Comparison of ENCODE assay signal across 13 mouse cellular contexts in genomic region chr4:114601201-114602009, GRCm38 (mm10).
A peak's percentile ranks its signal among the peaks of the same experiment; 100 is the strongest.
DNase-seq lines count a peak whose midpoint lies in the region; ATAC-seq and TF ChIP-seq lines count a peak whose summit lies in the region.
"Had no signal": no experiment of that assay in that cellular context is flagged by ENCODE, and none has a peak within 500 bp of the region (broad histone marks: within the 10 kb centered on the region; RNA-seq: fewer than 3 reads in every experiment).

No protein-coding gene starts in this region.

- no peak overlapping the region for H3K4me2 ChIP-seq in forebrain, postnatal 0 days (ENCODE audit: low read depth)
- H3K4me2 ChIP-seq in forebrain, embryonic 11.5 days (ENCODE audit: low read depth, low read length, severe bottlenecking) = no peak overlapping the region
- H3K4me2 ChIP-seq in lung, postnatal 0 days (replicated peaks; ENCODE audit: low read depth, low read length) = no peak overlapping the region
- H3K4me2 ChIP-seq in embryonic facial prominence, embryonic 11.5 days (ENCODE audit: low read depth, low read length) = no peak overlapping the region
- H3K4me2 ChIP-seq: neural tube, embryonic 13.5 days had no signal

- no peak overlapping the region for H3K9ac ChIP-seq in forebrain, postnatal 0 days
- H3K9ac ChIP-seq in forebrain, embryonic 11.5 days (ENCODE audit: low read length) = no peak overlapping the region
- H3K9ac ChIP-seq in lung, postnatal 0 days (replicated peaks; ENCODE audit: low read depth) = no peak overlapping the region
- no peak overlapping the region for H3K9ac ChIP-seq in embryonic facial prominence, embryonic 11.5 days (replicated peaks; ENCODE audit: low read length)
- H3K9ac ChIP-seq: liver, embryonic 14.5 days; neural tube, embryonic 13.5 days had no signal

- ATAC-seq in forebrain, postnatal 0 days = 0 out of 2 replicates have a peak, but pooled peaks have one; percentile 32
- no peak for ATAC-seq in forebrain, embryonic 11.5 days (replicated peaks; ENCODE audit: low FRiP score)
- ATAC-seq in lung, postnatal 0 days = peak; percentile 86
- no peak for ATAC-seq in embryonic facial prominence, embryonic 11.5 days (replicated peaks; ENCODE audit: insufficient number of reproducible peaks, low FRiP score, low TSS enrichment, low read depth)

- no peaks in the 10 kb centered on the region for H3K27me3 ChIP-seq in forebrain, postnatal 0 days (ENCODE audit: insufficient read depth, low read length)
- no peaks in the 10 kb centered on the region for H3K27me3 ChIP-seq in forebrain, embryonic 11.5 days (ENCODE audit: control insufficient read depth, insufficient read depth, low read length)
- H3K27me3 ChIP-seq in lung, postnatal 0 days (replicated peaks; ENCODE audit: insufficient read depth, low read length) = no peaks in the 10 kb centered on the region
- no peaks in the 10 kb centered on the region for H3K27me3 ChIP-seq in embryonic facial prominence, embryonic 11.5 days (ENCODE audit: control insufficient read depth, insufficient read depth, low read length)
- H3K27me3 ChIP-seq: neural tube, embryonic 13.5 days had no signal

- no peak for TF ChIP-seq CTCF in forebrain, postnatal 0 days (IDR thresholded peaks at IDR 0.05; ENCODE audit: low read depth)
- TF ChIP-seq CTCF in lung, postnatal 0 days (IDR thresholded peaks at IDR 0.05) = no peak

- no peaks in the 10 kb centered on the region for H3K9me3 ChIP-seq in forebrain, postnatal 0 days (ENCODE audit: low read length)
- no peaks in the 10 kb centered on the region for H3K9me3 ChIP-seq in forebrain, embryonic 11.5 days (ENCODE audit: control insufficient read depth, low read length)
- H3K9me3 ChIP-seq in lung, postnatal 0 days (ENCODE audit: low read length) = no peaks in the 10 kb centered on the region
- H3K9me3 ChIP-seq in embryonic facial prominence, embryonic 11.5 days (replicated peaks; ENCODE audit: control insufficient read depth, low read length) = no peaks in the 10 kb centered on the region
- H3K9me3 ChIP-seq: megakaryocyte, embryonic 14.5 days; neural tube, embryonic 13.5 days had no signal

- H3K4me3 ChIP-seq in forebrain, postnatal 0 days (ENCODE audit: low read depth, low read length) = no peak overlapping the region
- H3K4me3 ChIP-seq in forebrain, embryonic 11.5 days (ENCODE audit: low read depth, low read length) = no peak overlapping the region
- H3K4me3 ChIP-seq in lung, postnatal 0 days (ENCODE audit: low read depth, low read length) = no peak overlapping the region
- H3K4me3 ChIP-seq in embryonic facial prominence, embryonic 11.5 days (ENCODE audit: low read depth, low read length) = no peak overlapping the region
- H3K4me3 ChIP-seq: megakaryocyte, embryonic 14.5 days; neural tube, embryonic 13.5 days had no signal

- DNase-seq in forebrain, postnatal 0 days = no peak
- DNase-seq in forebrain, embryonic 11.5 days (ENCODE audit: low spot score) = no peak
- DNase-seq in lung, postnatal 0 days (ENCODE audit: low spot score) = peak; percentile 54
- DNase-seq in lung, postnatal 10 days = no peak
- DNase-seq in embryonic facial prominence, embryonic 11.5 days (ENCODE audit: low spot score) = peak; percentile 15
- DNase-seq in thymus, postnatal 14 days = peak; percentile 46
- DNase-seq in testis, postnatal 10 days (ENCODE audit: low spot score) = no peak
- DNase-seq in left cerebral cortex, postnatal 4 days = no peak
- DNase-seq: cerebellum, postnatal 36 days; heart, postnatal 10 days had no signal

- peak; percentile 65; the same call in 1 of the 2 replicates for TF ChIP-seq EP300 in lung, postnatal 0 days (IDR thresholded peaks at IDR 0.05)

- H3K27ac ChIP-seq in forebrain, postnatal 0 days (ENCODE audit: low read depth, low read length) = no peak overlapping the region
- H3K27ac ChIP-seq in forebrain, embryonic 11.5 days (ENCODE audit: low read depth, low read length) = no peak overlapping the region
- H3K27ac ChIP-seq in lung, postnatal 0 days (ENCODE audit: low read length) = no peak overlapping the region
- H3K27ac ChIP-seq in embryonic facial prominence, embryonic 11.5 days (replicated peaks; ENCODE audit: low read depth, low read length) = no peak overlapping the region
- H3K27ac ChIP-seq: liver, embryonic 14.5 days; neural tube, embryonic 13.5 days had no signal

- no peaks in the 10 kb centered on the region for H3K4me1 ChIP-seq in forebrain, postnatal 0 days (ENCODE audit: insufficient read depth)
- H3K4me1 ChIP-seq in forebrain, embryonic 11.5 days (replicated peaks; ENCODE audit: control insufficient read depth, insufficient read depth, low read length) = 0 out of 2 replicates have a peak, but pooled peaks cover 4% of the 10 kb centered on the region
- H3K4me1 ChIP-seq in lung, postnatal 0 days (ENCODE audit: insufficient read depth, low read depth, low read length) = peaks cover 6% of the 10 kb centered on the region; the same call in 1 of the 2 replicates
- H3K4me1 ChIP-seq in embryonic facial prominence, embryonic 11.5 days (ENCODE audit: control insufficient read depth, insufficient read depth, low read length) = no peaks in the 10 kb centered on the region
- H3K4me1 ChIP-seq: megakaryocyte, embryonic 14.5 days had no signal

- intact Hi-C loops in left cerebral cortex, postnatal 4 days (cut with DNase I) = no loop called here

- WGBS in forebrain, postnatal 0 days = 44% methylated on average over 8 of the region's 8 CpGs
- 38% methylated on average over 8 of the region's 8 CpGs for WGBS in forebrain, embryonic 11.5 days
- 20% methylated on average over 8 of the region's 8 CpGs for WGBS in lung, postnatal 0 days
- WGBS in embryonic facial prominence, embryonic 11.5 days = 47% methylated on average over 8 of the region's 8 CpGs

- no peaks in the 10 kb centered on the region for H3K36me3 ChIP-seq in forebrain, postnatal 0 days (ENCODE audit: insufficient read depth)
- H3K36me3 ChIP-seq in forebrain, embryonic 11.5 days (ENCODE audit: control insufficient read depth, insufficient read depth, low read length) = no peaks in the 10 kb centered on the region
- no peaks in the 10 kb centered on the region for H3K36me3 ChIP-seq in lung, postnatal 0 days (ENCODE audit: insufficient read depth, low read length)
- no peaks in the 10 kb centered on the region for H3K36me3 ChIP-seq in embryonic facial prominence, embryonic 11.5 days (replicated peaks; ENCODE audit: control insufficient read depth, insufficient read depth, low read depth, low read length)
- H3K36me3 ChIP-seq: neural tube, embryonic 13.5 days had no signal

Comparison
In these comparisons a context has a peak if more than half of its experiments do, and no peak if none do; other contexts are left out.
1. ATAC-seq: peak in forebrain, postnatal 0 days (single experiment) and lung, postnatal 0 days (single experiment); none in forebrain, embryonic 11.5 days (single experiment) and embryonic facial prominence, embryonic 11.5 days (single experiment).
2. DNase-seq: peak in lung, postnatal 0 days (single experiment), embryonic facial prominence, embryonic 11.5 days (single experiment) and thymus, postnatal 14 days (single experiment); none in forebrain, postnatal 0 days (single experiment), forebrain, embryonic 11.5 days (single experiment), lung, postnatal 10 days (single experiment), testis, postnatal 10 days (single experiment) and left cerebral cortex, postnatal 4 days (single experiment).